Mouse (Mus musculus): ENCODE measurements around the gene Uck2. TPM values are rescaled to one million over a fixed set of nuclear protein-coding genes. Genes with fewer than 3 reads are reported as not detected.

Gene Uck2
- polyA plus RNA-seq, 1 experiment = 66.7 TPM

DNA sequence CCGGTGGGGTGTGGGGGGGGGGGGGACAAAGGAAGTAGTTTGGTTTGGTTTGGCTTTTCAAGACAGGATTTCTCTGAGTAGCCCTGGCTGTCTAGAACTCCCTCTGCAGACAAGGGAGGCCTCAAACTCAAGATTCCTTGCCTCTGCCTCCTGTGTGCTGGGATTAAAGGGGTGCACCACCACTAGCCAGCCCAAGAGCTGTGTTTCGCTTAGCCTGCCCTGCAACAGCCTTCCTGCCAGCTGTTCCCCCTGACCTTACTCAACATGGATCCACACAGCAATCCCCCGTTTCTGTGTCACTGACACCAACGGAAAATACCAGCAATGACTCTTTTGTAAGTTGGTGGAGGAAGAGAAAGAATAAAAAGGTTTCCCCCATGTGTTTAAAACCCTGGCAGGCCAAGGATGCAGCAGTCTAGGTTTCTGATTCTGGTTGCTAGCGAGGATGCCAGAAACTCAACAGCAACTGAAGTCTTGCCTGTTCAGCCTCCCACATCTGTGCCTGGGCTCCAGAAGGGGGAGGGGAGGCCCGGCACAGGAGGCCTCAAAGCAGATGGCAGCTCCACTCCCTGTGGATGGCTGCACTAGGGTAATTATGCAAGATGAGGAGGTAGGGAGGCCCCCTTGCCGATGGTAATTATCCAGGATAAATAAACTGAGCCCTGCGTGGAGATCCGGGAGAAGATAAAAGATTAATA lies 103.1 kb downstream of the Uck2 start:
- no peak for TF ChIP-seq MYOD1 (IDR thresholded peaks at IDR 0.05; ENCODE audit: control insufficient read depth in 1 of 3, insufficient read length in 2 of 3, low read depth in 2 of 3)
- no peak for TF ChIP-seq MYOG (IDR thresholded peaks at IDR 0.05; ENCODE audit: control insufficient read depth in 1 of 3, insufficient read depth in 1 of 3, insufficient read length in 2 of 3, low read depth in 2 of 3)
- no peak for TF ChIP-seq USF1 (IDR thresholded peaks at IDR 0.05; ENCODE audit: low read depth)
- no peak for TF ChIP-seq TCF12 (IDR thresholded peaks at IDR 0.05; ENCODE audit: insufficient read depth, poor library complexity, severe bottlenecking)
- TF ChIP-seq CEBPB (IDR thresholded peaks at IDR 0.05; ENCODE audit: insufficient read depth, poor library complexity, severe bottlenecking) = no peak
- TF ChIP-seq POLR2AphosphoS2 (IDR thresholded peaks at IDR 0.05; ENCODE audit: insufficient read length, low read depth) = no peak
- TF ChIP-seq POLR2A (IDR thresholded peaks at IDR 0.05; ENCODE audit: insufficient read length, low read depth) = no peak
- no peak for TF ChIP-seq SRF (IDR thresholded peaks at IDR 0.05; ENCODE audit: control insufficient read depth, insufficient read length, low read depth)
- no peak for TF ChIP-seq TCF3 (IDR thresholded peaks at IDR 0.05; ENCODE audit: insufficient read length, low read depth)
- TF ChIP-seq REST (IDR thresholded peaks at IDR 0.05; ENCODE audit: insufficient read depth, insufficient read length) = no peak
- TF ChIP-seq E2F4 (IDR thresholded peaks at IDR 0.05; ENCODE audit: insufficient read depth) = no peak
- no peak for TF ChIP-seq MAX (IDR thresholded peaks at IDR 0.05; ENCODE audit: low read depth)
- Histone ChIP-seq H3K36me3 (ENCODE audit: control insufficient read depth, insufficient read depth) (no peaks in the 10 kb centered on the region), H3K4me3 (no peak overlapping the region), H3K79me2 (ENCODE audit: control insufficient read depth, insufficient read depth) (no peaks in the 10 kb centered on the region), H3ac (ENCODE audit: control insufficient read depth, insufficient read length) (no peak overlapping the region), H3K27me3 (ENCODE audit: control insufficient read depth, insufficient read depth, insufficient read length) (no peaks in the 10 kb centered on the region), H3K4me2 (ENCODE audit: low read depth) (no peak overlapping the region)

Other genes with a start within 250 kb of the Uck2 start
- gene Tmco1, start 23.1 kb upstream of the Uck2 start, polyA plus RNA-seq (2012; fragmentation: generic; extraction: Trizol) = 57.2 TPM
- gene Aldh9a1, start 64.7 kb upstream of the Uck2 start, polyA plus RNA-seq (2012; fragmentation: generic; extraction: Trizol) = 17.6 TPM
- 62.0 TPM for gene Mgst3, start 108.5 kb upstream of the Uck2 start, polyA plus RNA-seq (2012; fragmentation: generic; extraction: Trizol)
- gene Lrrc52, start 181.5 kb upstream of the Uck2 start, polyA plus RNA-seq (2012; fragmentation: generic; extraction: Trizol) = not detected